Mouse (Mus musculus) liver, embryonic 14.5 days (tissue): ENCODE measurements around the gene Wfikkn2. TPM values are rescaled to one million over a fixed set of nuclear protein-coding genes. Genes with fewer than 3 reads are reported as not detected.
A peak's percentile ranks its signal among the peaks of the same experiment; 100 is the strongest.

Source experiments
- ATAC-seq: fragments of 200-750 bp; cut with Nextera tagmentation; 2 replicates; pipeline ENCODE4 v1.8.0; 2017; ENCODE audit warnings: moderate number of reproducible peaks, mild to moderate bottlenecking, moderate library complexity; ENCODE audit not compliant: insufficient read depth
- DNase-seq, 3 experiments: peaks; one replicate each; pipeline ENCODE4 v3.0.0-alpha.2; 2012 to 2013; ENCODE audit warnings: low read depth in 3 of 3, low spot score in 3 of 3
- H3K27ac ChIP-seq: fragments of 300-500 bp; sonication (generic); 2 replicates; pipeline ENCODE4 v1.5.1; 2014; ENCODE audit warnings: moderate library complexity, mild to moderate bottlenecking, control low read depth, inconsistent platforms
- H3K27me3 ChIP-seq: fragments of 300-500 bp; sonication (generic); 2 replicates; pipeline ENCODE4 v1.6.1; 2014; ENCODE audit warnings: mild to moderate bottlenecking, low read length, moderate library complexity; ENCODE audit not compliant: control insufficient read depth, insufficient read depth
- H3K36me3 ChIP-seq: fragments of 300-500 bp; sonication (generic); replicated peaks from 2 replicates; pipeline ENCODE4 v1.6.1; 2014; ENCODE audit warnings: low read depth; ENCODE audit not compliant: control insufficient read depth, insufficient read depth
- H3K4me1 ChIP-seq, 2 experiments: fragments of 200-500 bp in 1 of 2; fragments of 300-500 bp in 1 of 2; sonication (generic) in 1 of 2; replicated peaks; 2 replicates each; pipeline ENCODE4 v1.6.1; 2012 to 2014; ENCODE audit warnings: antibody characterized with exemption in 1 of 2, inconsistent platforms in 1 of 2, low read length in 1 of 2; ENCODE audit not compliant: control insufficient read depth in 2 of 2, insufficient read depth in 2 of 2
- H3K4me2 ChIP-seq: fragments of 300-500 bp; sonication (generic); 2 replicates; pipeline ENCODE4 v1.6.1; 2014; ENCODE audit warnings: low read depth, mild to moderate bottlenecking, control low read depth, moderate library complexity
- H3K4me3 ChIP-seq, 2 experiments: fragments of 200-500 bp in 1 of 2; fragments of 300-500 bp in 1 of 2; sonication (generic) in 1 of 2; 2 replicates each; pipeline ENCODE4 v1.5.1; 2012 to 2014; ENCODE audit warnings: low read depth in 2 of 2, low read length in 2 of 2, mild to moderate bottlenecking in 2 of 2, control low read depth in 1 of 2, inconsistent platforms in 1 of 2, moderate library complexity in 1 of 2; ENCODE audit not compliant: insufficient read depth in 1 of 2
- H3K9ac ChIP-seq: fragments of 300-500 bp; sonication (generic); replicated peaks from 2 replicates; pipeline ENCODE4 v1.6.1; 2014; ENCODE audit warnings: mild to moderate bottlenecking, control low read depth, moderate library complexity
- H3K9me3 ChIP-seq: fragments of 300-500 bp; sonication (generic); 2 replicates; pipeline ENCODE4 v1.6.1; 2016; ENCODE audit warnings: low read length, mixed read lengths; ENCODE audit not compliant: control insufficient read depth
- CTCF ChIP-seq: IDR thresholded peaks from 2 replicates; pipeline ENCODE4 v1.5.1; 2016; ENCODE audit warnings: antibody characterized with exemption, low read depth, control low read depth
- EP300 ChIP-seq: IDR thresholded peaks from 2 replicates; pipeline ENCODE4 v1.6.1; 2016; ENCODE audit warnings: antibody characterized with exemption, low read depth
- WGBS: fragments of 180-500 bp; shearing (Covaris S2); extraction: QIAGEN DNeasy Blood & Tissue Kit; methylation state at CpG from one replicate; pipeline ENCODE4 v1.1.7; 2014; ENCODE audit not compliant: insufficient replicate concordance; 5-methylcytosine and 5-hydroxymethylcytosine counted together
- polyA plus RNA-seq, 2 experiments: library from polyadenylated mRNA; depleted of rRNA in 1 of 2; stranded (reverse) in 1 of 2; unstranded in 1 of 2; fragments of >200 nt; fragmentation: Nextera tagmentation in 1 of 2; extraction: Ambion mirVana in 1 of 2; gene quantifications; 2 replicates each; pipeline versions ENCODE4 v1.2.1 to v1.2.3; 2012 to 2014

The Wfikkn2 gene
- polyA plus RNA-seq, 2 experiments: 0.12 to 0.17 TPM

GRCm38 (mm10) chr11:94215581-94215980 lies 30.2 kb downstream of the Wfikkn2 start:
- 88% methylated on average over 3 of the region's 3 CpGs for WGBS
- DNase-seq (no peak), ATAC-seq (no peak)
- no peaks in the 10 kb centered on the region for H3K9me3 ChIP-seq
- no peaks in the 10 kb centered on the region for H3K27me3 ChIP-seq
- H3K4me1 ChIP-seq: peaks cover 4 to 5% of the 10 kb centered on the region in 2 experiments; a peak in 2 of 4 replicates
- H3K4me3 ChIP-seq: no peak overlapping the region
- no peak overlapping the region for H3K27ac ChIP-seq
- no peak overlapping the region for H3K4me2 ChIP-seq
- H3K9ac ChIP-seq: no peak overlapping the region
- TF ChIP-seq CTCF: no peak
- TF ChIP-seq EP300: no peak
- peaks cover 8% of the 10 kb centered on the region for H3K36me3 ChIP-seq

DNA sequence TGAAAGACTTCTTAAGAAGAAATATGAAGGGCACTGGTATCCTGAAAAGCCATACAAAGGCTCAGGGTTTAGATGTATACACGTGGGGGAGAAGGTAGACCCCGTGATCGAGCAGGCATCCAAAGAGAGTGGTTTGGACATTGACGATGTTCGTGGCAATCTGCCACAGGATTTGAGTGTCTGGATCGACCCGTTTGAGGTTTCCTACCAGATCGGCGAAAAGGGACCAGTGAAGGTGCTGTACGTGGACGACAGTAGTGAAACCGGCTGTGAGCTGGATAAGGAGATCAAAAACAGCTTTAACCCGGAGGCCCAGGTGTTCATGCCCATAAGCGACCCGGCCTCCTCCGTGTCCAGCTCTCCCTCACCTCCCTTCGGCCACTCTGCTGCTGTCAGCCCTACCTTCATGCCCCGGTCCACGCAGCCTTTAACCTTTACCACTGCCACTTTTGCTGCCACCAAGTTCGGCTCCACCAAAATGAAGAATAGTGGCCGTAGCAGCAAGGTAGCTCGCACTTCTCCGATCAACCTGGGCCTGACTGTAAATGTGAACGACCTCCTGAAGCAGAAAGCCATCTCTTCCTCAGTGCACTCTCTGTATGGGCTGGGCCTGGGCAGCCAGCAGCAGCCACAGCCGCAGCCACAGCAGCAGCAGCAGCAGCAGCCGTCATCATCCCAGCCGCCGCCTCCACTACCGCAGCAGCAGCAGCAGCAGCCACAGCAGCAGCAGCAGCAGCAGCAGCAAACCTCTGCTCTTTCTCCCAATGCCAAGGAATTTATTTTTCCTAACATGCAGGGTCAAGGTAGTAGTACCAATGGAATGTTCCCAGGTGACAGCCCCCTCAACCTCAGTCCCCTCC lies 31.8 kb downstream of the Wfikkn2 start:
- no peak overlapping the region for H3K4me3 ChIP-seq
- H3K36me3 ChIP-seq: peaks cover 8% of the 10 kb centered on the region
- no peaks in the 10 kb centered on the region for H3K9me3 ChIP-seq
- no peak for TF ChIP-seq CTCF
- no peak for TF ChIP-seq EP300
- no peak overlapping the region for H3K9ac ChIP-seq
- H3K27me3 ChIP-seq: no peaks in the 10 kb centered on the region
- 90% methylated on average over 29 of the region's 29 CpGs for WGBS
- H3K27ac ChIP-seq: no peak overlapping the region
- H3K4me1 ChIP-seq: peaks cover 5 to 7% of the 10 kb centered on the region in 2 experiments; a peak in 2 of 4 replicates
- no peak for DNase-seq
- ATAC-seq: no peak
- no peak overlapping the region for H3K4me2 ChIP-seq

GRCm38 (mm10) chr11:94212997-94213396 lies 32.8 kb downstream of the Wfikkn2 start:
- Histone ChIP-seq H3K4me2 (peak overlapping the region; percentile 69), H3K27ac (no peak overlapping the region), H3K4me3 (peak overlapping the region in 1 of 2 experiments; percentile 62; a peak in 1 of 4 replicates), H3K4me1 (peaks cover 5 to 7% of the 10 kb centered on the region in 2 experiments; a peak in 2 of 4 replicates), H3K9me3 (no peaks in the 10 kb centered on the region), H3K27me3 (no peaks in the 10 kb centered on the region), H3K36me3 (peaks cover 8% of the 10 kb centered on the region), H3K9ac (no peak overlapping the region; the same call in 1 of the 2 replicates)
- 75% methylated on average over 4 of the region's 4 CpGs for WGBS
- TF ChIP-seq EP300 (no peak), CTCF (no peak)
- ATAC-seq (no peak), DNase-seq (no peak)

GRCm38 (mm10) chr11:94212489-94212836 lies 33.3 kb downstream of the Wfikkn2 start:
- Histone ChIP-seq H3K36me3 (peaks cover 8% of the 10 kb centered on the region), H3K9ac (peak overlapping the region; percentile 70), H3K4me3 (peak overlapping the region; percentile 62 to 85), H3K4me2 (peak overlapping the region; percentile 69), H3K27me3 (no peaks in the 10 kb centered on the region), H3K4me1 (peaks cover 5 to 7% of the 10 kb centered on the region in 2 experiments; a peak in 2 of 4 replicates), H3K9me3 (no peaks in the 10 kb centered on the region), H3K27ac (peak overlapping the region; percentile 38; the same call in 1 of the 2 replicates)
- DNase-seq (no peak), ATAC-seq (no peak)
- 8% methylated on average over 7 of the region's 7 CpGs for WGBS
- TF ChIP-seq EP300 (no peak), CTCF (no peak)

GRCm38 (mm10) chr11:94211651-94212488 lies 33.9 kb downstream of the Wfikkn2 start:
- WGBS: under 1% methylated on average over 55 of the region's 61 CpGs
- ATAC-seq (peak; percentile 45), DNase-seq (peak in 2 of 3 experiments; percentile 17 to 38)
- Histone ChIP-seq H3K4me1 (peaks cover 5 to 7% of the 10 kb centered on the region in 2 experiments; a peak in 2 of 4 replicates), H3K4me2 (peak overlapping the region; percentile 69), H3K9ac (peak overlapping the region; percentile 80), H3K27me3 (no peaks in the 10 kb centered on the region), H3K27ac (peak overlapping the region; percentile 46), H3K36me3 (peaks cover 8% of the 10 kb centered on the region), H3K9me3 (no peaks in the 10 kb centered on the region), H3K4me3 (peak overlapping the region; percentile 62 to 85)
- TF ChIP-seq CTCF: no peak
- no peak for TF ChIP-seq EP300
